Mouse (Mus musculus) adrenal gland, postnatal 0 days (tissue): ENCODE results near the gene Gm47841. TPM values are rescaled to one million over a fixed set of nuclear protein-coding genes. Genes with fewer than 3 reads are reported as not detected.

Experiments used
- polyA plus RNA-seq: library from polyadenylated mRNA; unstranded; fragments of >200 nt; fragmentation: Nextera tagmentation; extraction: Ambion mirVana; gene quantifications from 2 replicates; pipeline ENCODE4 v1.2.1, GENCODE M21; 2015

Gm47841 gene
- 0.17 TPM in 1 of 2 replicates, not detected in the other for polyA plus RNA-seq

GRCm38 (mm10) chr15:101047194-101047555, at the start of gene Gm47841:
Gene Gm47841 (minus strand): TSS chr15:101047397.

GRCm38 (mm10) chr15:101077813-101078730, 30.9 kb upstream of the Gm47841 start, which contains the start of gene Fignl2:
Gene Fignl2 (minus strand): TSS chr15:101078567.

Other genes starting within 250 kb of the Gm47841 start
- gene Scn8a, start 177.5 kb downstream of the Gm47841 start, polyA plus RNA-seq, result 5.0 and 6.3 TPM in 2 replicates
- 0.20 and 0.39 TPM in 2 replicates for gene Fignl2, start 31.2 kb upstream of the Gm47841 start, polyA plus RNA-seq
- 0.12 TPM in 1 of 2 replicates, not detected in the other for gene Ankrd33, start 68.4 kb upstream of the Gm47841 start, polyA plus RNA-seq
- gene Acvrl1, start 81.1 kb upstream of the Gm47841 start, polyA plus RNA-seq, result 12.3 and 14.4 TPM in 2 replicates
- gene Acvr1b, start 126.7 kb upstream of the Gm47841 start, polyA plus RNA-seq, result 3.5 and 3.7 TPM in 2 replicates
- gene Grasp, start 176.8 kb upstream of the Gm47841 start, polyA plus RNA-seq, result 8.4 and 9.1 TPM in 2 replicates
- gene Nr4a1, start 206.9 kb upstream of the Gm47841 start, polyA plus RNA-seq, result 15.7 and 19.6 TPM in 2 replicates
- gene Atg101, start 236.9 kb upstream of the Gm47841 start, polyA plus RNA-seq, result 78.4 and 85.0 TPM in 2 replicates
- 7.3 and 18.0 TPM in 2 replicates for gene 6030408B16Rik, start 245.8 kb upstream of the Gm47841 start, polyA plus RNA-seq